Mouse (Mus musculus) heart, embryonic 11.5 days (tissue): ENCODE data around the gene Arhgap45. TPM values are rescaled to one million over a fixed set of nuclear protein-coding genes. Genes with fewer than 3 reads are reported as not detected.

Source experiments
- ATAC-seq: fragments of 200-750 bp; cut with Nextera tagmentation; replicated peaks from 2 replicates; pipeline ENCODE4 v1.8.0; 2017; ENCODE audit warnings: moderate library complexity; ENCODE audit not compliant: insufficient number of reproducible peaks, low FRiP score, low TSS enrichment
- H3K27ac ChIP-seq: fragments of 300-500 bp; sonication (generic); 2 replicates; pipeline ENCODE4 v1.5.1; 2014; ENCODE audit warnings: mild to moderate bottlenecking, low read depth, low read length
- H3K27me3 ChIP-seq: fragments of 300-500 bp; sonication (generic); 2 replicates; pipeline ENCODE4 v1.6.1; 2014; ENCODE audit warnings: mild to moderate bottlenecking, low read length, mixed read lengths; ENCODE audit not compliant: control insufficient read depth, insufficient read depth
- H3K36me3 ChIP-seq: fragments of 300-500 bp; sonication (generic); 2 replicates; pipeline ENCODE4 v1.6.1; 2014; ENCODE audit warnings: mild to moderate bottlenecking, low read length, moderate library complexity, mixed read lengths; ENCODE audit not compliant: control insufficient read depth, insufficient read depth
- H3K4me1 ChIP-seq: fragments of 300-500 bp; sonication (generic); 2 replicates; pipeline ENCODE4 v1.6.1; 2014; ENCODE audit warnings: low read length; ENCODE audit not compliant: control insufficient read depth, insufficient read depth
- H3K4me2 ChIP-seq: fragments of 300-500 bp; sonication (generic); 2 replicates; pipeline ENCODE4 v1.6.1; 2014; ENCODE audit warnings: mild to moderate bottlenecking, moderate library complexity
- H3K4me3 ChIP-seq: fragments of 300-500 bp; sonication (generic); 2 replicates; pipeline ENCODE4 v1.5.1; 2014; ENCODE audit warnings: low read depth, low read length
- H3K9ac ChIP-seq: fragments of 300-500 bp; sonication (generic); 2 replicates; pipeline ENCODE4 v1.6.1; 2014; ENCODE audit warnings: mild to moderate bottlenecking, low read depth, low read length, moderate library complexity
- H3K9me3 ChIP-seq: fragments of 300-500 bp; sonication (generic); replicated peaks from 2 replicates; pipeline ENCODE4 v1.6.1; 2016; ENCODE audit warnings: low read length; ENCODE audit not compliant: control insufficient read depth
- WGBS: fragments of 180-500 bp; shearing (Covaris S2); extraction: QIAGEN DNeasy Blood & Tissue Kit; methylation state at CpG from one replicate; pipeline ENCODE4 v1.1.7; 2014; ENCODE audit not compliant: insufficient replicate concordance; 5-methylcytosine and 5-hydroxymethylcytosine counted together
- polyA plus RNA-seq: library from polyadenylated mRNA; unstranded; fragments of >200 nt; fragmentation: Nextera tagmentation; extraction: Ambion mirVana; gene quantifications from 2 replicates; pipeline ENCODE4 v1.2.1, GENCODE M21; 2014

The Arhgap45 gene
- polyA plus RNA-seq, 1 experiment from 2014 or later = 6.2 TPM

DNA sequence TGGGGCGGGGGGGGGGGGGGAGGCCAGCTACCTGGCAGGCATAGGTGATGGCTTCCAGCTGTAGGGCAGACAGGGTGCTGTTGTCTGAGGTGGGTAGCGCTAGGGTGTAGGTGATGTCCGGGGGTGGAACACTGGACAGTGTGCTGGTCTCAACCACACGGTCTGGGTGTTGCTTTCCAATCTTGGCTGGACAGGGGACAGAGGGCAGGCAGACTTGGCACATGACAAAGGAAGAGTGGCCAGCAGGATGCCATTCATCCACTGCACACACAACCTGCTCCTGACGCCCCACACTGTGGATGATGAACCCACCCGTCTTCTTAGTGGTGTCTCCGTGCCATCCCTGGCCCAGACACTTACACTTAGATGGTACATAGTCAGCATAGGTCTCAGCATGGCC, 52.8 kb downstream of the Arhgap45 start:
- 88% methylated on average over 6 of the region's 7 CpGs for WGBS
- H3K36me3 ChIP-seq = peaks cover 6% of the 10 kb centered on the region; the same call in 1 of the 2 replicates
- H3K27me3 ChIP-seq = no peaks in the 10 kb centered on the region
- ATAC-seq = no peak
- H3K9ac ChIP-seq = 0 out of 2 replicates have a peak overlapping the region, but pooled peaks have one; percentile 22
- no peaks in the 10 kb centered on the region for H3K9me3 ChIP-seq
- H3K27ac ChIP-seq = no peak overlapping the region
- H3K4me2 ChIP-seq = no peak overlapping the region
- H3K4me1 ChIP-seq = peaks cover 30% of the 10 kb centered on the region
- no peak overlapping the region for H3K4me3 ChIP-seq

DNA sequence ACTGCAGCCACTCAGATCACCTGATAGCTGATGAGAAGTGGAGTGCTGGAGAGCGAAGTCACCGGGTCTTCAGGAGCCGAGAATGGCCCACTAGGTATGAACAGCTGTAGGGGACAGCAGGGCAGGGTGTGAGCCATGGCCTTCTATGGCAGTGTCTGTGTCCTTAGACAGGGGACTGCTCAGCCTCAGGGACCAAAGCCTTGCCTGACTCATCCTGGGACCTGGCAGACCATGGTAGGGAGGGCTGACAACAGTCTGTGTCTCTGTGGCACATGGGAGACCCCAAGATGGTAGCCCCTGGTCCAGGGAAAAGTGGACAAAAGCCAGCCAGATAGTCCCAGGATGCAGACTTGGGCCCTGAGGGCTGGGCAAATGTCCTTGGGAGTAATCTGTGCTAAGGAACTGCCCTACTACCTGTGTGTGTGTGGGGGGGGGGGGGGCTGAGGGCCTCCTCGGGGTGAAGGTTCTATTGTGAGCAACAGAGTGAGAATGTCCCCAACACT, 53.5 kb downstream of the Arhgap45 start:
- Histone ChIP-seq H3K9ac (no peak overlapping the region), H3K4me1 (peaks cover 33% of the 10 kb centered on the region), H3K36me3 (peaks cover 6% of the 10 kb centered on the region; the same call in 1 of the 2 replicates), H3K4me2 (no peak overlapping the region), H3K4me3 (no peak overlapping the region), H3K27me3 (no peaks in the 10 kb centered on the region), H3K27ac (peak overlapping the region; percentile 87), H3K9me3 (no peaks in the 10 kb centered on the region)
- WGBS = 84% methylated on average over 4 of the region's 4 CpGs
- no peak for ATAC-seq

DNA sequence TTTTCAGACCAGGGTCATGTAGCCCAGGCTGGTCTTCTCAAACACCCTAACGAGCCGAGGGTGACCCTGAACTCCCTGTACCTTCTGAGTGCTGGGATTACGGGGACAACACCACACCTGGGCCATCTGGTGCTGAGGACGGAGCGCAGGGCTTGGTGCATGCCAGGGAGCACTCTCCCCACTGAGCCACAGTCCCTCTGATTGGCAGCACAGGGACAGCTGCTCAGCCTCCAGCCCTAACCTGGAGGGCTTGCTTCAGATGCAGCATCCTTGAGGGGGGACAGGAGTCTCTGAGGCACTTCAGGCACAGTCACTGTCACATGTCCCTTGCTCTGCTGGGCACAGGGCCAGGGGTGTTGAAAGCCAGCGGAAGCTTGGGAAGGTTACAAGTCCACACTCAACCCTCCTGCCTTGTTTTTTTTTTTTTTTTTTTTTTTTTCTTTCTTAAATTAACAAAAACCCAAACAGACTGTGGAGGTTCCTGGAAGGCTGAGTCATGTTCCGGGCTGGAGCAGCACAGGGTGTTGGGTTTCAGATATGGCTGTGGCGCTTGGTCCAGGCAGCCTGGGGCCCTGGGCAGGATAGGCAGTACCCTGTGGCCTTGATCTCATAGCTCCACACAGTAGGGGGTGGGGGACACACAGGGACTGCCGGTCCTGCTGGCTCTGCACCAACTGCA, 54.5 kb downstream of the Arhgap45 start:
- no peaks in the 10 kb centered on the region for H3K9me3 ChIP-seq
- ATAC-seq = peak; percentile 86
- peaks cover 6% of the 10 kb centered on the region; the same call in 1 of the 2 replicates for H3K36me3 ChIP-seq
- peaks cover 41% of the 10 kb centered on the region for H3K4me1 ChIP-seq
- H3K9ac ChIP-seq = peak overlapping the region; percentile 39; the same call in 1 of the 2 replicates
- 44% methylated on average over 9 of the region's 9 CpGs for WGBS
- H3K27ac ChIP-seq = peak overlapping the region; percentile 87
- no peaks in the 10 kb centered on the region for H3K27me3 ChIP-seq
- H3K4me3 ChIP-seq = no peak overlapping the region
- H3K4me2 ChIP-seq = peak overlapping the region; percentile 31

DNA sequence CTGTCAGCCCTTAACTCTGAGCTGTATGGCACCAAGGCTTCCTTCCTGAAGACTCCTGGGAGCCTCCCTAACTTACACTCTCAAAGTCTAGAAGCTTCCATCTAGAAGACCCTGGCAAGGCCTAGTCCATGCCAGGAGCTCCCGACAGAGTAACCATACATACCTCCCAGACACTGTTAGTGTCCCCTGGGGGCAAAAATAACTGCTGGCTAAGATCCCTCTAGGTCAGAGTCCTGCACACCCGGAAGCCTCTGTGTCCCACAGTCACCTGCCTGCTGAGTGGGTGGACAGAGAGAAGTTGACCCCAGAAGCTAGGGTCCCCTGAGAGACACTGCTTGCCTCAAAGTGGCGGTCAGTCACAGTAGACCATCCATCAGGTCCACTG, 55.1 kb downstream of the Arhgap45 start:
- 72% methylated on average over 3 of the region's 3 CpGs for WGBS
- no peak for ATAC-seq
- H3K4me1 ChIP-seq = peaks cover 42% of the 10 kb centered on the region
- no peaks in the 10 kb centered on the region for H3K27me3 ChIP-seq
- peak overlapping the region; percentile 6; the same call in 1 of the 2 replicates for H3K9ac ChIP-seq
- peak overlapping the region; percentile 87 for H3K27ac ChIP-seq
- H3K4me2 ChIP-seq = peak overlapping the region; percentile 28; the same call in 1 of the 2 replicates
- peaks cover 4% of the 10 kb centered on the region; the same call in 1 of the 2 replicates for H3K36me3 ChIP-seq
- no peak overlapping the region for H3K4me3 ChIP-seq
- no peaks in the 10 kb centered on the region for H3K9me3 ChIP-seq

DNA sequence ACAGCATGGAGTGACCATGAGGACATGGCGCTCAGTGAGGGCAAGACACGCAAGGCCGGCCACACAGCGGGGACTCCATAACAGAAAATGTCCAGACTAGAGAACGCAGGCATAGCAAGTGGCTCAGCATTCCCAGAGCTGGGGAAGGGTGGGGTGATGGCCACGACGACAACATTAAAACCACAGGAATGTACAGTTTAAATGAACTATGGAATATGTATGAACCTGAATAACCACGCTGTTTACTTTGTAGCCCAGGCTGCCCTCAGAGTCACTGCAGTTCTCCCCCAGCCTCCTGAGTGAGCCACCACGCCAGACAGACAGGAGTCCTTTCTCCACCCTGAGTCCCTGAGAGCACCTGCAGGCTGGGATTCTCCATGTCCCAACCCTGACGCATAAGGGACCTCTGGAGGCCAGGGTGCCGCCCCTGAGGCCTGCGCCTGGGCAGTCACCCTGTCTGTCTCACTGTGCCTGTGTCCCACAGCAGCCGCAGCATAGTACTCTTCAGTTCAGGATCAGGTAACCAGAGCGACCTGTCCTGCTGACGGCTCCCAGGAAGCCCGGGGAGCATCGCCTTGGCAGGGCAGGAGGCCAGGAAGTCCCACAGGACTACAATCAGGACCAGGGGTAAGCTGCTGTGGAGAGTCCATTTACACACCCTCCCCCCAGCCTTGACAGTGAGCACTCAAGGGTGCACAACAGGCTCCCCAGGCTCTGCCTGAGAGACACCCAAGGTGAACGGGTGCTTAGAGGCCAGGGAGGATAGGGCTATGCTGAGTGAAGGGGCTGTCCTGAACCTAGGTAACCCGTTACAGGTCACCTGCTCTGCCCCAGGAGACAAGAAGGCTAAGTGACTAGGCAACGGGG, 56.4 kb downstream of the Arhgap45 start:
- ATAC-seq = no peak
- Histone ChIP-seq H3K27ac (no peak overlapping the region; the same call in 1 of the 2 replicates), H3K36me3 (no peaks in the 10 kb centered on the region), H3K4me3 (no peak overlapping the region), H3K9me3 (no peaks in the 10 kb centered on the region), H3K4me1 (peaks cover 42% of the 10 kb centered on the region), H3K4me2 (no peak overlapping the region), H3K27me3 (no peaks in the 10 kb centered on the region), H3K9ac (no peak overlapping the region)
- WGBS = 78% methylated on average over 20 of the region's 20 CpGs

DNA sequence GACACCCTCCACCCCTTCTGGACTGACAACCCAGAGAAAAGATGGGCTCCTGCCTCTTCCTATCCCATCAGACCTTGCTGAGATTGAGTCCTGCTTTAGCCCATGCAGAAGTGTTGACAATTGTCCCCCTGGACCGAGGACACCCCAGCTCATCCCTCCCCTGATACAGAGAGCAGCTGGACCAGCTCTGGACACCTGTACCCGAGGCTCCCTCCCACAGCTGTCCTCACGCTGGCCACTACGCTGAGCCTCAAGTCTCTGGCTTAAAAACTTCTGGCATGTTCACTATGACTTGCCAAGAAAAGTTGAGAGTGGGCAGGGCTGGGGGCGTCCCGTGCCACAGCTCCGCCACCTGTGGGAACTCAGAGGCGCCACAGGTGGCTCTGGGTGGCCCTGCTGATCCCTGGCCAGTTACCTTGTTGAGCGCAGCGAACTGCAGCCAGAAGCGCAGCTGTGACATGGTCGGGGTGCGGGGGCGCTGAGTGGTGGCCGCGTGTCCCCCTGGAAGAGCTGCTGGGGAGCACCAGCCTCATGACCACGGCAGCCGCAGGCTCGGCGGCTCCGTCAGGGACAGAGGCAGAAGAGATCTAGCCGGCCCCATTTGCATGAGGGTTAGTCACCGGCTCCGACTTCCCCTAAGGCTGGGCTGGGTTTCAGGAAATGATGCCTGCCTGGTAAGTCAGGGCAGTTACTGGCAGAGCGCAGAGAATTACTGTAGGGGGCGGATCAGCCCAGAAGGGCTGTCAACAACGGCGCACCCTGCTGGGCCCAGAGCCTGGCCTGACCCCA, 58.6 kb downstream of the Arhgap45 start:
- Histone ChIP-seq H3K4me1 (peaks cover 42% of the 10 kb centered on the region), H3K27me3 (no peaks in the 10 kb centered on the region), H3K36me3 (0 out of 2 replicates have a peak, but pooled peaks cover 2% of the 10 kb centered on the region), H3K4me2 (peak overlapping the region; percentile 59), H3K9me3 (no peaks in the 10 kb centered on the region), H3K27ac (peak overlapping the region; percentile 41; the same call in 1 of the 2 replicates), H3K9ac (peak overlapping the region; percentile 63), H3K4me3 (peak overlapping the region; percentile 19; the same call in 1 of the 2 replicates)
- WGBS = 16% methylated on average over 28 of the region's 28 CpGs
- ATAC-seq = no peak; the same call in 1 of the 2 replicates

DNA sequence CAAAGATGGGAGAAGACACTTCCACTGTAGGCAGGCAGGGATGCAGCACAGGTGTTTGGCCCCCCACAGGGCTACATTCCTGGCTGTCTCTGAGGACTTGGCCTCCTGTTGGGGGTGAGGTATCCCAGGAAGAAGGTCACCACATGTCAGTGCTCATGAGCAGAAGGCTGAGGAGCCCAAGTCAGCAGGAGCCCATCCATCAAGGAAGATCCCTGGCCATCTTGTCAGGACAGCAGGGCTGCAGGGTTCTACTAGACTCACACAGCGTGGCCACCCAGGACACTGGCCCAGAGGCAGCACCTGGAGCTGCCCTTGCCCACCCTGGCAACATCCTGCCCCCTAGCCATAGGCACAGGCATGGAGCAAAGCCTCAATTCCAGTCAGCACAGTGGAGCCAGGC, 59.5 kb downstream of the Arhgap45 start:
- H3K4me1 ChIP-seq = peaks cover 37% of the 10 kb centered on the region
- H3K27me3 ChIP-seq = no peaks in the 10 kb centered on the region
- H3K27ac ChIP-seq = no peak overlapping the region
- no peak overlapping the region for H3K9ac ChIP-seq
- no peaks in the 10 kb centered on the region for H3K9me3 ChIP-seq
- H3K36me3 ChIP-seq = peaks cover 5% of the 10 kb centered on the region
- no peak for ATAC-seq
- WGBS = 27% methylated on average over 1 of the region's 1 CpGs
- H3K4me3 ChIP-seq = no peak overlapping the region
- H3K4me2 ChIP-seq = no peak overlapping the region

DNA sequence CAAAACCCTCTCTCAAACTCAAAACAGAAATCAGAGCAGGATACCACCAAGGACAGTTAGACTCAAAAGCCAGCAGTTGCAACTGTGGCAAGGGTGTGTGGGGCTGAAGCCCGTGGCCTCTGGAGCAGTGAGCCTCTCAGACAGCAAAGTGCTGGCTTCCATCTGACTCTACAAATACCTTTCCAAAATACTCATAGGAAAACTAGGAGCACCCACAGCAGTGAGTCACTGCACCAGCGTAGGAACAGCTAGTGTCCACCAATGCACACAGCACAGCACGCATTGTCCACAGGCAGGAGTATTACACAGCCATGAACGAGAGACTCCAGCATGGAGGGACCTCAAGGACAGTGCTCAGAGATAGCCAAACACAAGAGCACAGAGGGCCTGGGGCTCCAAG, 59.9 kb downstream of the Arhgap45 start:
- Histone ChIP-seq H3K27ac (no peak overlapping the region), H3K9ac (no peak overlapping the region), H3K4me3 (no peak overlapping the region), H3K36me3 (peaks cover 10% of the 10 kb centered on the region), H3K4me1 (peaks cover 33% of the 10 kb centered on the region), H3K27me3 (no peaks in the 10 kb centered on the region), H3K4me2 (no peak overlapping the region), H3K9me3 (no peaks in the 10 kb centered on the region)
- no peak for ATAC-seq
- 91% methylated on average over 4 of the region's 4 CpGs for WGBS
